Mouse (Mus musculus) kidney, embryonic 14.5 days (tissue): ENCODE data around the gene Gm28042. TPM values are rescaled to one million over a fixed set of nuclear protein-coding genes. Genes with fewer than 3 reads are reported as not detected.

Experiments used
- ATAC-seq: fragments of 200-750 bp; cut with Nextera tagmentation; 2 replicates; pipeline ENCODE4 v1.8.0; 2017; ENCODE audit warnings: moderate number of reproducible peaks, mild to moderate bottlenecking, moderate TSS enrichment, moderate library complexity; ENCODE audit not compliant: low FRiP score, low TSS enrichment
- H3K27ac ChIP-seq: fragments of 300-500 bp; sonication (generic); 2 replicates; pipeline ENCODE4 v1.5.1; 2014; ENCODE audit warnings: low read depth, mild to moderate bottlenecking, low read length, moderate library complexity, mixed read lengths
- H3K27me3 ChIP-seq: fragments of 300-500 bp; sonication (generic); 2 replicates; pipeline ENCODE4 v1.6.1; 2014; ENCODE audit warnings: mild to moderate bottlenecking, low read length; ENCODE audit not compliant: control insufficient read depth, insufficient read depth
- H3K36me3 ChIP-seq: fragments of 300-500 bp; sonication (generic); 2 replicates; pipeline ENCODE4 v1.6.1; 2014; ENCODE audit warnings: low read length, mixed read lengths; ENCODE audit not compliant: control insufficient read depth, insufficient read depth
- H3K4me1 ChIP-seq: fragments of 300-500 bp; sonication (generic); 2 replicates; pipeline ENCODE4 v1.6.1; 2014; ENCODE audit warnings: low read length, mixed read lengths; ENCODE audit not compliant: control insufficient read depth, insufficient read depth
- H3K4me2 ChIP-seq: fragments of 300-500 bp; sonication (generic); replicated peaks from 2 replicates; pipeline ENCODE4 v1.6.1; 2014; ENCODE audit warnings: low read depth, mild to moderate bottlenecking, low read length
- H3K4me3 ChIP-seq: fragments of 300-500 bp; sonication (generic); 2 replicates; pipeline ENCODE4 v1.5.1; 2014; ENCODE audit warnings: mild to moderate bottlenecking, low read length
- H3K9ac ChIP-seq: fragments of 300-500 bp; sonication (generic); 2 replicates; pipeline ENCODE4 v1.6.1; 2014; ENCODE audit warnings: low read depth, mild to moderate bottlenecking, low read length, moderate library complexity
- H3K9me3 ChIP-seq: fragments of 300-500 bp; sonication (generic); 2 replicates; pipeline ENCODE4 v1.6.1; 2016; ENCODE audit warnings: low read length; ENCODE audit not compliant: control insufficient read depth
- WGBS: fragments of 180-500 bp; shearing (Covaris S2); extraction: QIAGEN DNeasy Blood & Tissue Kit; methylation state at CpG from one replicate; pipeline ENCODE4 v1.1.7; 2014; 5-methylcytosine and 5-hydroxymethylcytosine counted together
- microRNA-seq: library from miRNA; unstranded; fragments of <30 nt; microRNA quantifications from one replicate; pipeline ENCODE4, GENCODE M21; 2016
- polyA plus RNA-seq: library from polyadenylated mRNA; unstranded; fragments of >200 nt; fragmentation: Nextera tagmentation; extraction: Ambion mirVana; gene quantifications from 2 replicates; pipeline ENCODE4 v1.2.1, GENCODE M21; 2014

Gene Gm28042
- polyA plus RNA-seq, 1 experiment from 2014 or later = 3.5 TPM

DNA sequence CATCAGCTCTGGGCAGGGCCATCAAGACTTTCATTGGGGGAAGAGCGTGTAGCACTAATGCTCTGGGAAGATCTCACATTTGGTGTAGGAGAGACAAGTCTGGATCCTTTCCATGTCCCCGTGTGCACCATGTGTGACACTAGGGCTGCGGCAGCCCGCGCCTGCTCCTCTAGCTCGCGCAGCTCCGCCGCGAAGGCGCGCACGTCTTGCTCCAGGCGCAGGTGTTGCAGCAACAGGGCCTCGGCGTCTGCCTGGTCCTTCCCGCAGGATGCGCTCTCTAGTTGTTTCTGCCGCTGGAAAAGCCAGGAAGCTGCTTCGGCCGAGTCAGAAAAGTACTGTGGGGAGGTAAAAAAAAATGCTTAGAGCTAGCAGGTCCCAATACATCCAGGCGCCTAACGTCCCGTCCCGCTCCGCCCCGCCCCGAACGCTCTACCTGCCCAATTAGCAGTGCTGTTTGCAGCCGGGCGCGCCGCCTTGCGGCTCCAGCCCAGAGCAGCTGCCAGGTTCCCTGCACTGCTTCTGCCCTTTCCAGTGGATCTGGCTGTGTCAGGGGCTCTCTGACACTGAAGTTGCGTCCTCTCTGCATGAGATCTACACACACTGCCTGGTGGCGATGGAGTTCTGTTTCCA lies 48.9 kb downstream of the Gm28042 start:
- Histone ChIP-seq H3K9me3 (no peaks in the 10 kb centered on the region), H3K27ac (no peak overlapping the region), H3K4me3 (peak overlapping the region; percentile 41), H3K36me3 (no peaks in the 10 kb centered on the region), H3K4me1 (no peaks in the 10 kb centered on the region), H3K4me2 (peak overlapping the region; percentile 60), H3K9ac (peak overlapping the region; percentile 23; the same call in 1 of the 2 replicates), H3K27me3 (peaks cover 17% of the 10 kb centered on the region)
- ATAC-seq = peak; percentile 83
- WGBS = under 1% methylated on average over 36 of the region's 36 CpGs

DNA sequence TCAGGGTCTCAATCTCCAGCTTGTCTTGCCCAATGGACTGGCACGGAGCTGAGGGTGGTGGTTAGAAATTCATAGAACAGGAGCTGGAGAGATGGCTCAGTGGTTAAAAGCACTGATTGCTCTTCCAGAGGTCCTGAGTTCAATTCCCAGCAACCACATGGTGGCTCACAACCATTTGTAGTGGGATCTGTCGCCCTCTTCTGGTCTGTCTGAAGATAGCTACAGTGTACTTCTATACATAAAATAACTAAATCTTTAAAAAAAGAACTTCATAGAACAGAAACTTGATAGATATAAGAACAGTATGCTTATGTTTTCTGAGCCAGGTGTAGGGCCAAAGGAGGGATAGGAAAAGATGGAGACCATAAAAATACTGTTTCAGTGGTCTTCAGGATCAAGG lies 55.1 kb downstream of the Gm28042 start:
- Histone ChIP-seq H3K4me3 (no peak overlapping the region), H3K9me3 (no peaks in the 10 kb centered on the region), H3K27ac (no peak overlapping the region), H3K4me1 (no peaks in the 10 kb centered on the region), H3K9ac (no peak overlapping the region), H3K4me2 (no peak overlapping the region), H3K27me3 (peaks cover 1% of the 10 kb centered on the region), H3K36me3 (no peaks in the 10 kb centered on the region)
- no peak for ATAC-seq
- WGBS = 73% methylated on average over 2 of the region's 2 CpGs

DNA sequence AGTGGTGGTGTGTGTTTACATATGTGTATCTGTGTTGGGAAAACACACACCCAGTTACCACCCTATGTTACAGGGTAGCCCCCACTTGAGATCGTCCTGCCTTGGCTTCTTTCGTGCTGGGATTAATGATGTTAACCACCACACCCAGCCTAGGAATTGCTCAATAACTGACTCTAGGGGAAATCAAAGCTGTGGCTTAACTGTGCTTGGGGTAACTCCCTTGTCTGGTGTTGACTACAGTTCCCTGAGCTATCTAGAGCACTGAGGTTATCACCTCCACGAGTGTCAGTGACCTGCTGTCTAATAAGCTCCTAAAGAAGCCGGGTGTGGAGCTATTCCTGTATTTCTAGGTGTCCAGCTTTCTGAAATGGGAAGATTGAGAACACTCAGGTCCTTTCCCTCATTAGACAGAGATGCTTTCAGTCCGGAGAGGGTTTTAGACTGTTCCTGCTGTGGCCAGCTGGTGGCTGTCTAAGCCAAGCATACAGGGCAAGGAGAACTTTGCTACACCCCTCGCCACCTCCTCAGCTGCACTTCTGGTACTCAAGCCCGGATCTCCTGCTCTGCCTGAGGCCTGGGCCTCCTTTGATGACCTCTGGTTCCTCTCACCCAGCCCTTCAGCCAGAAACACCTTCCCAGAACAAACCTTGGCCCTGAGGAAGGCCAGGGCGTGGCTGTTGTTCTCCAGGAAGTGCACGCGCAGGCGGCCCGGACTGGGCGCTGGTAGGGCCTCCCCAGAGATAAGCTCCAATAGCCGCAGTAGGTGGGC lies 57.5 kb downstream of the Gm28042 start:
- ATAC-seq = no peak
- no peak overlapping the region for H3K9ac ChIP-seq
- no peaks in the 10 kb centered on the region for H3K4me1 ChIP-seq
- H3K27ac ChIP-seq = no peak overlapping the region
- 72% methylated on average over 14 of the region's 14 CpGs for WGBS
- no peak overlapping the region for H3K4me2 ChIP-seq
- H3K9me3 ChIP-seq = no peaks in the 10 kb centered on the region
- H3K27me3 ChIP-seq = no peaks in the 10 kb centered on the region
- H3K36me3 ChIP-seq = no peaks in the 10 kb centered on the region; the same call in 1 of the 2 replicates
- no peak overlapping the region for H3K4me3 ChIP-seq

DNA sequence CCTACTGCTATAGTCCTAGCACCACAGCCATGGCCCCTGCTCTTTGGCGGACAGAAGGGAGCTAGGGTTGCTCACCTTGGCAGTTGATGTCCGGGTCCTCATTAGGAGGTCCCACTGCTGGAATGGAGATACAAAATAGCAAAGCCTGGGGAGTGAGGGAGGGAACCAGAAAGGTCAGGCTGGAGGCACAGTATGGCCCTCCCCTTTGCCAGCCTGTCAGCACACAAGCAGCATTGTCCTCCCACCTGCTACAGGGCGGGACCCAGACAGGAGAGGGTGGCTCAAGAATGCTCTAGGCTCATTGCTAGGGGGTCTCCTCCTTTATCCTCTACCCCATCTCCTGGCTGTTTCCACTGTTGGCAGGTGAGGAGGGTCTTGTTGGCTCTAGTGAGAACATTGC lies 58.7 kb downstream of the Gm28042 start:
- H3K36me3 ChIP-seq = no peaks in the 10 kb centered on the region; the same call in 1 of the 2 replicates
- WGBS = 85% methylated on average over 3 of the region's 3 CpGs
- H3K27me3 ChIP-seq = no peaks in the 10 kb centered on the region
- no peak overlapping the region for H3K9ac ChIP-seq
- no peak overlapping the region for H3K27ac ChIP-seq
- H3K4me3 ChIP-seq = no peak overlapping the region
- no peaks in the 10 kb centered on the region for H3K9me3 ChIP-seq
- H3K4me2 ChIP-seq = no peak overlapping the region
- H3K4me1 ChIP-seq = no peaks in the 10 kb centered on the region
- ATAC-seq = no peak

DNA sequence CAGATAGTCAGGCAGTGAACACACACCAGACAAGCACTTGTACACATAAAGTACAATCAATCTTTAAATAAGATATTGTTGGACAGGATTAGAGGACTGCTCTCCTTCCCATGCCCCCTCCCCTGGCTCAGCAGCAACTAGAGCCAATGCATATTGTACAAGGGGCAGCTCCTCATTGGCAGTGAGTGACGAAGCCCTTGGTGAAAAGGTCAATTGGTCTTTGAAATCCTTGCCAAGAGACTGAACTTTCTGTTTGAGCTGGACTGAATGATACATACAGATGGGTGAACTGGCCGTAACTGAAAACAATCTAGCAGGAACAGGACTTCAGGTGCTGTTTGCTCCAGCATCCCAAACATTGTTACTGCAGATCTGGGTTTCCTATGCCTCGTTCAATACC lies 60.1 kb downstream of the Gm28042 start:
- Histone ChIP-seq H3K4me1 (no peaks in the 10 kb centered on the region), H3K9me3 (no peaks in the 10 kb centered on the region), H3K27me3 (no peaks in the 10 kb centered on the region), H3K36me3 (no peaks in the 10 kb centered on the region; the same call in 1 of the 2 replicates), H3K27ac (no peak overlapping the region), H3K9ac (no peak overlapping the region), H3K4me2 (no peak overlapping the region), H3K4me3 (no peak overlapping the region)
- 84% methylated on average over 3 of the region's 3 CpGs for WGBS
- no peak for ATAC-seq

DNA sequence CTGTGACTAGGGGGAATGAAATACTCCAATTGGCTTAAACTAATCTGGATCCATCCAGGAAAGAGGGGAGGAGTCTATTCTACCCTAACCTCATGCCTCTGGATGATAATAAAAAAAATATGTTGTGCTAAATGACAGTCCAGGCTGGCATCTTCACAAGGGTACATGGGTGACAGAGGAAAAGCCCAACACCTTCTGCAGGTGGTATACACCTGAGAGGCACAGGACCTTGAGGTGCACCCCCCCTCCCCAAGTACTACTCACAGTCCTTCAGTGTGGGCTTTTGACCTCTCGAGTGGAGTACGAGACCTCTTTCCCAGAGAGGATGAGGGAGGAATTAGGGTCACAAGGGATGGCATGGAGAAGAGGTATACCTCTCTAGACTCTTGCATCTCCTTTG lies 60.6 kb downstream of the Gm28042 start:
- Histone ChIP-seq H3K36me3 (no peaks in the 10 kb centered on the region; the same call in 1 of the 2 replicates), H3K4me1 (no peaks in the 10 kb centered on the region), H3K4me3 (no peak overlapping the region), H3K4me2 (no peak overlapping the region), H3K9me3 (no peaks in the 10 kb centered on the region), H3K27ac (no peak overlapping the region), H3K27me3 (no peaks in the 10 kb centered on the region), H3K9ac (no peak overlapping the region)
- 83% methylated on average over 2 of the region's 2 CpGs for WGBS
- no peak for ATAC-seq

DNA sequence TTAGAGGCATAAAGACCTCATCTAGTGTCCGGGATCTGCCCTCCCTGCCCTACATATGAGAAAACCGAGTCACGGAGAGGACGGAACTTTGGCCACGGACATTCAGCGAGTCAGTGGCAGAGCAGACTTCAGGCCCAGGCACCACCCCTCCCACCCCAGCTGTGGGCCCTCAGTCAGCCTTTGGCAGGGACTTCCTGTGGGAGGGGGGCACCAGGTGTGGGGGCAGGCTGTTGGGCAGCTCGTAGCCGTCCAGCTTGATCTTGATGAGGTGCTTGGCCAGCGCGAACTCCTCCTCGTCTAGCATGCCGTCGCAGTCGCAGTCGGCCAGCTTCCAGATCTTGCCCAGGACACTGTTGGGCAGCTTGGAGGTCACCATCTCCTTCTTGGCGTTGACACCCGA lies 63.7 kb downstream of the Gm28042 start:
- Histone ChIP-seq H3K4me1 (no peaks in the 10 kb centered on the region), H3K9ac (no peak overlapping the region), H3K9me3 (no peaks in the 10 kb centered on the region), H3K27me3 (no peaks in the 10 kb centered on the region), H3K4me3 (no peak overlapping the region), H3K4me2 (no peak overlapping the region), H3K27ac (no peak overlapping the region), H3K36me3 (no peaks in the 10 kb centered on the region; the same call in 1 of the 2 replicates)
- 77% methylated on average over 17 of the region's 17 CpGs for WGBS
- ATAC-seq = peak; percentile 51

Small RNA genes within 50 kb of the gene (microRNA-seq; reads per million reads assigned to microRNA genes)
- not detected for gene Mir7665

Other genes starting within 250 kb of the Gm28042 start
- gene Rpap1, start 240.0 kb upstream of the Gm28042 start, polyA plus RNA-seq = 19.4 and 30.6 TPM in 2 replicates
- gene Tyro3, start 229.8 kb upstream of the Gm28042 start, polyA plus RNA-seq = 10.2 and 13.8 TPM in 2 replicates
- 30.7 and 41.5 TPM in 2 replicates for gene Mga, start 130.3 kb upstream of the Gm28042 start, polyA plus RNA-seq
- gene Mapkbp1, start 54.8 kb upstream of the Gm28042 start, polyA plus RNA-seq = 2.8 and 4.0 TPM in 2 replicates
- 22.2 and 26.3 TPM in 2 replicates for gene Jmjd7, start within 50 bp of the Gm28042 start, polyA plus RNA-seq
- 1.3 and 1.5 TPM in 2 replicates for gene Pla2g4b, start 5.9 kb downstream of the Gm28042 start, polyA plus RNA-seq
- gene Ehd4, start 127.1 kb downstream of the Gm28042 start, polyA plus RNA-seq = 20.1 and 31.8 TPM in 2 replicates
- not detected in 2 replicates for gene Pla2g4e, start 217.8 kb downstream of the Gm28042 start, polyA plus RNA-seq